Mouse (Mus musculus) midbrain, embryonic 10.5 days (tissue): ENCODE data around the gene Smim23. TPM values are rescaled to one million over a fixed set of nuclear protein-coding genes. Genes with fewer than 3 reads are reported as not detected.

Source experiments
- DNase-seq: peaks from one replicate; pipeline ENCODE4 v3.0.0-alpha.2; 2017; ENCODE audit warnings: low spot score
- H3K27ac ChIP-seq: fragments of 300-500 bp; sonication (generic); replicated peaks from 2 replicates; pipeline ENCODE4 v1.5.1; 2016; ENCODE audit warnings: mild to moderate bottlenecking
- H3K27me3 ChIP-seq: fragments of 300-500 bp; sonication (generic); 2 replicates; pipeline ENCODE4 v1.6.1; 2016; ENCODE audit warnings: low read depth, mild to moderate bottlenecking; ENCODE audit not compliant: poor library complexity, severe bottlenecking
- H3K36me3 ChIP-seq: fragments of 300-500 bp; sonication (generic); 2 replicates; pipeline ENCODE4 v1.6.1; 2016; ENCODE audit warnings: mild to moderate bottlenecking, moderate library complexity
- H3K4me1 ChIP-seq: fragments of 300-500 bp; sonication (generic); 2 replicates; pipeline ENCODE4 v1.6.1; 2016
- H3K4me3 ChIP-seq: fragments of 300-500 bp; sonication (generic); 2 replicates; pipeline ENCODE4 v1.5.1; 2016; ENCODE audit warnings: mild to moderate bottlenecking, moderate library complexity
- H3K9me3 ChIP-seq: fragments of 300-500 bp; sonication (generic); replicated peaks from 2 replicates; pipeline ENCODE4 v1.6.1; 2016; ENCODE audit warnings: mild to moderate bottlenecking
- WGBS: fragments of 180-500 bp; shearing (Covaris S2); methylation state at CpG from one replicate; pipeline ENCODE4 v1.1.7; 2016; 5-methylcytosine and 5-hydroxymethylcytosine counted together
- polyA plus RNA-seq: library from polyadenylated mRNA; unstranded; fragments of >200 nt; fragmentation: Nextera tagmentation; extraction: Ambion mirVana; gene quantifications from 2 replicates; pipeline ENCODE4 v1.2.1, GENCODE M21; 2016

The Smim23 gene
- polyA plus RNA-seq, 1 experiment from 2014 or later, result not detected

- H3K4me1 ChIP-seq, result 0 out of 2 replicates have a peak, but pooled peaks cover 4% of the 10 kb centered on the region
- H3K9me3 ChIP-seq, result no peaks in the 10 kb centered on the region
- 61% methylated on average over 4 of the region's 4 CpGs for WGBS
- no peaks in the 10 kb centered on the region for H3K27me3 ChIP-seq
- H3K27ac ChIP-seq, result no peak overlapping the region
- no peak overlapping the region for H3K4me3 ChIP-seq
- H3K36me3 ChIP-seq, result no peaks in the 10 kb centered on the region
- DNase-seq, result no peak
These were observed 20.7 kb downstream of the Smim23 start for GRCm38 (mm10) chr11:32803658-32804057.

GRCm38 (mm10) chr11:32801715-32802114 is 22.7 kb downstream of the Smim23 start:
- Histone ChIP-seq H3K4me3 (no peak overlapping the region), H3K36me3 (no peaks in the 10 kb centered on the region), H3K27ac (no peak overlapping the region), H3K27me3 (no peaks in the 10 kb centered on the region), H3K4me1 (0 out of 2 replicates have a peak, but pooled peaks cover 4% of the 10 kb centered on the region), H3K9me3 (no peaks in the 10 kb centered on the region)
- 75% methylated on average over 6 of the region's 6 CpGs for WGBS
- DNase-seq, result no peak

- 79% methylated on average over 7 of the region's 7 CpGs for WGBS
These were observed 23.5 kb downstream of the Smim23 start for GRCm38 (mm10) chr11:32800929-32801375.

GRCm38 (mm10) chr11:32798445-32798844 is 26.0 kb downstream of the Smim23 start:
- Histone ChIP-seq H3K36me3 (no peaks in the 10 kb centered on the region), H3K4me3 (no peak overlapping the region), H3K27ac (no peak overlapping the region), H3K9me3 (no peaks in the 10 kb centered on the region), H3K27me3 (no peaks in the 10 kb centered on the region), H3K4me1 (peaks cover 9% of the 10 kb centered on the region; the same call in 1 of the 2 replicates)
- DNase-seq, result no peak
- 73% methylated on average over 4 of the region's 4 CpGs for WGBS

More at GRCm38 (mm10) chr11:32800929-32801375, 23.5 kb downstream of the Smim23 start:
- Histone ChIP-seq H3K4me3 (no peak overlapping the region), H3K4me1 (0 out of 2 replicates have a peak, but pooled peaks cover 4% of the 10 kb centered on the region), H3K27me3 (no peaks in the 10 kb centered on the region), H3K9me3 (no peaks in the 10 kb centered on the region), H3K36me3 (no peaks in the 10 kb centered on the region), H3K27ac (no peak overlapping the region)
- no peak for DNase-seq

GRCm38 (mm10) chr11:32794759-32795445 is 29.5 kb downstream of the Smim23 start:
- no peak overlapping the region for H3K4me3 ChIP-seq
- H3K27ac ChIP-seq, result no peak overlapping the region
- H3K9me3 ChIP-seq, result no peaks in the 10 kb centered on the region
- no peak for DNase-seq
- H3K36me3 ChIP-seq, result no peaks in the 10 kb centered on the region
- peaks cover 4% of the 10 kb centered on the region; the same call in 1 of the 2 replicates for H3K4me1 ChIP-seq
- H3K27me3 ChIP-seq, result no peaks in the 10 kb centered on the region
- 86% methylated on average over 10 of the region's 10 CpGs for WGBS

GRCm38 (mm10) chr11:32786201-32786600 is 38.2 kb downstream of the Smim23 start:
- Histone ChIP-seq H3K4me3 (no peak overlapping the region), H3K9me3 (no peaks in the 10 kb centered on the region), H3K27me3 (no peaks in the 10 kb centered on the region), H3K36me3 (no peaks in the 10 kb centered on the region), H3K4me1 (peaks cover 1% of the 10 kb centered on the region; the same call in 1 of the 2 replicates), H3K27ac (no peak overlapping the region)
- 89% methylated on average over 5 of the region's 5 CpGs for WGBS
- no peak for DNase-seq

- Histone ChIP-seq H3K27ac (no peak overlapping the region), H3K9me3 (no peaks in the 10 kb centered on the region), H3K36me3 (no peaks in the 10 kb centered on the region), H3K4me1 (peaks cover 6% of the 10 kb centered on the region; the same call in 1 of the 2 replicates), H3K27me3 (no peaks in the 10 kb centered on the region), H3K4me3 (no peak overlapping the region)
- no peak for DNase-seq
- 77% methylated on average over 6 of the region's 6 CpGs for WGBS
These were observed 38.7 kb downstream of the Smim23 start for GRCm38 (mm10) chr11:32785591-32786147.

- peaks cover 6% of the 10 kb centered on the region; the same call in 1 of the 2 replicates for H3K4me1 ChIP-seq
- no peak overlapping the region for H3K27ac ChIP-seq
- no peaks in the 10 kb centered on the region for H3K36me3 ChIP-seq
- H3K4me3 ChIP-seq, result no peak overlapping the region
- no peaks in the 10 kb centered on the region for H3K9me3 ChIP-seq
- H3K27me3 ChIP-seq, result no peaks in the 10 kb centered on the region
- 82% methylated on average over 3 of the region's 3 CpGs for WGBS
- no peak for DNase-seq
These were observed 41.7 kb downstream of the Smim23 start for GRCm38 (mm10) chr11:32782724-32783123.

- 63% methylated on average over 2 of the region's 2 CpGs for WGBS
- no peak for DNase-seq
- Histone ChIP-seq H3K27me3 (no peaks in the 10 kb centered on the region), H3K27ac (no peak overlapping the region), H3K9me3 (no peaks in the 10 kb centered on the region), H3K4me1 (peaks cover 6% of the 10 kb centered on the region; the same call in 1 of the 2 replicates), H3K36me3 (no peaks in the 10 kb centered on the region), H3K4me3 (no peak overlapping the region)
These were observed 42.6 kb downstream of the Smim23 start for GRCm38 (mm10) chr11:32781633-32782404.

- no peaks in the 10 kb centered on the region for H3K27me3 ChIP-seq
These were observed 43.5 kb downstream of the Smim23 start for GRCm38 (mm10) chr11:32780747-32781536.

GRCm38 (mm10) chr11:32768642-32769343 is 55.6 kb downstream of the Smim23 start:
- Histone ChIP-seq H3K27me3 (no peaks in the 10 kb centered on the region), H3K4me3 (no peak overlapping the region), H3K4me1 (no peaks in the 10 kb centered on the region), H3K27ac (no peak overlapping the region), H3K9me3 (no peaks in the 10 kb centered on the region), H3K36me3 (no peaks in the 10 kb centered on the region)
- no peak for DNase-seq
- WGBS, result 86% methylated on average over 12 of the region's 12 CpGs

More at GRCm38 (mm10) chr11:32780747-32781536, 43.5 kb downstream of the Smim23 start:
- Histone ChIP-seq H3K27ac (no peak overlapping the region; the same call in 1 of the 2 replicates), H3K9me3 (no peaks in the 10 kb centered on the region), H3K4me1 (peaks cover 6% of the 10 kb centered on the region; the same call in 1 of the 2 replicates), H3K4me3 (no peak overlapping the region), H3K36me3 (no peaks in the 10 kb centered on the region)
- no peak for DNase-seq
- WGBS, result 70% methylated on average over 11 of the region's 11 CpGs
